Mouse (Mus musculus): ENCODE results near the gene Klhdc7b.

GRCm38 (mm10) chr15:89377362-89377761, 7.4 kb upstream of the Klhdc7b start:
- TF ChIP-seq HCFC1 (IDR thresholded peaks at IDR 0.05; ENCODE audit: low read depth, low read length) (no peak), CTCF (conservative IDR thresholded peaks at IDR 0.05 in 1 of 2, IDR thresholded peaks at IDR 0.05 in 1 of 2; ENCODE audit: low read depth in 2 of 2, low read length in 2 of 2) (no peak), TCF12 (IDR thresholded peaks at IDR 0.05; ENCODE audit: low read depth, low read length) (no peak), ZC3H11A (IDR thresholded peaks at IDR 0.05; ENCODE audit: low read depth, low read length) (no peak), MYC (IDR thresholded peaks at IDR 0.05; ENCODE audit: low read depth, low read length) (no peak), MAX (IDR thresholded peaks at IDR 0.05; ENCODE audit: low read length) (no peak), CHD2 (IDR thresholded peaks at IDR 0.05; ENCODE audit: low read length) (no peak), USF2 (conservative IDR thresholded peaks at IDR 0.05; ENCODE audit: low read depth, low read length) (no peak), POLR2AphosphoS2 (IDR thresholded peaks at IDR 0.05; ENCODE audit: low read depth, low read length) (no peak), USF1 (IDR thresholded peaks at IDR 0.05; ENCODE audit: low read depth, low read length) (no peak)
